Mouse (Mus musculus): ENCODE measurements around the gene Acads.

The Acads gene

DNA sequence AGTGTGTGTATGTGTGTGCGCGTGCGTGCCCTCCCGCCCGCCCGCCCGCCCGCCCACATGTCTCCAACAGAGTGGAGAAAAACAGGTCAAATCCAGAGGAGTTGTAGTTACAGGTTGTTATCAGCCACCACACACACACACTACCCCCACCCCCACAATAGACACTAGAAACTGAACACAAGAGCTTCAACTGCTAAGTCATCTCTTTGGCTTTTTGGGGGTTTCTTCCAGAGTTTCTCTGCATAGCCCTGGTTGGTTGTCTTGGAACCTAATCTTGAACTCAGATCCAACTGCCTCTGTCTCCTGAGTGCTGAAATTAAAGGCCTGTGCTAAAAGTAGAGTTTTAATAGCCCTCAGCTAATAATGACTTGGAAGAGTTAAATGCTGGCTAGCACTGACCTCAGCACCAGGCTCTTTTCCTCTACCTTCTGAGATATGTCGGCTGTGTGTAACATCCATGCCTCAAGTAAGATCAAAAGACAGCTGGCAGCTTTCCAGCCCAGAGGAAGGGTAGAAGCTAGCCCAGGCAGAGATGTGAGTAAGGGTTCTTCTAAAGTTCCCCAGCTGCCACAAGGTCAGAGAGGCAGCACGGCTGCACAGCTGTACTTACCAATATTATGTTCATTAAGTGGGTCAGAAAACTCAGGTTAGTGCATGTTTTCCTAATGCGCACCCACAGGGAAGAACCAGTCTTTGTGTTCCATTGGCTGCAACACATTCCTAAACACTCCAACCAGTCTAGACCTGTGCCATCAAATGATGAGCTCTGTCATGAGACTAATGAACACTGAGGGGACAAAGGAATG is 47.8 kb downstream of the Acads start:
- no peak for DNase-seq (ENCODE audit: low spot score)

DNA sequence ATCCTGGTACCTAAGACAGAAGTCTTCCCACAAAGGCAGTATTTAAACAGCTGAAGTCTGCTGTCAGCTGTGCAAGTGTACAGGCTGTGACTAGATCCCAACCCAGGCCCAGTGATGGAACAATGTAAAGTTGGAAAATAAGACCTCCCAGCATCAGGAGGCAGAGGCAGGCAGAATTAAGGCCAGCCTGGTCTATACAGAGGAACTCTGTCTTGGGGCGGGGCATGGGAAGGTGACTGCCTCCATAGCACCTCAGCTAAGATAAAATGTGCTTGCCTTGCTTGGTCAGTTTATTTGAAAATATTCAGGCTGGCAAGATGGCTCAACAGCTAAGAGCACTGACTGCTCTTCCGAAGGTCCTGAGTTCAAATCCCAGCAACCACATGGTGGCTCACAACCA is 48.7 kb downstream of the Acads start:
- no peak for DNase-seq (ENCODE audit: low spot score)

DNA sequence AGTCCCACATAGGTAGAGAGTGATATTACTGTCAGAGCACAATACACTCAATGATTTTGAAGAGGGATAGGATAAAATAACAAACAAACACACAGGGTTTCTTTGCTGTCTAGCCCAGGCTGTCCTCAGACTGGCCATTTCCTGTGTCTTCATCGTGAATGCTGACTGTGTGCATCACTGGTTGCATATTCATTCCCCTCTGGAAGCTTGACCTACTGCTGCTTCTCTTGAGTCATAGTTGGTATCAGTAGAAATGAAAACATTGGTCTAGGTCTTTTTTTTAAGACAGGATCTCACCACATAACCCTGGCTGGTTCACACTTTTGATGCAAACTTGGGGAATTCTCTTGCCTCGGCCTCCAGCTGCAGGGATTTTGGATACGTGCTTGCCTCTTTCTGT is 49.5 kb downstream of the Acads start:
- DNase-seq (ENCODE audit: low spot score), result no peak

- DNase-seq (ENCODE audit: low spot score), result no peak
These were observed 50.3 kb downstream of the Acads start for GRCm38 (mm10) chr5:115068671-115069421.

DNA sequence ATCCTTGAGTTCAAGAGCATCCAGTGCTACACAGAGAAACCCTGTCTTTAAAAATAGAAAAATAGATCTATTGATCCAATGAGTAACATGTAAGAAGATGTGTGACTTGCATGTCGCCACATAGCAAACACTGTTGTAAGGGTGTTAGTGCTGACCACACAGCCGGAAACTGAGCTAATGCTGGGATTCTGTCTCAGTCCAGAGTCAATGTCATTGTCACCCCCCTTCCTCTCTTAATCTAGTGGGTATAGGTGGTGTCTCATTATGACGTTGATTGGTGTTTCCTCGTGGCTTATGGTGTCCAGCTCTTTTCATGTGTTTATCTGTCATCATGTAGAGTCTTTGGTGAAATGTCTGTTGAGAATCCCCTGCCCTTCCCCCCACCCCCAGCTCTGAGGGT is 52.9 kb downstream of the Acads start:
- DNase-seq (ENCODE audit: low spot score), result no peak

DNA sequence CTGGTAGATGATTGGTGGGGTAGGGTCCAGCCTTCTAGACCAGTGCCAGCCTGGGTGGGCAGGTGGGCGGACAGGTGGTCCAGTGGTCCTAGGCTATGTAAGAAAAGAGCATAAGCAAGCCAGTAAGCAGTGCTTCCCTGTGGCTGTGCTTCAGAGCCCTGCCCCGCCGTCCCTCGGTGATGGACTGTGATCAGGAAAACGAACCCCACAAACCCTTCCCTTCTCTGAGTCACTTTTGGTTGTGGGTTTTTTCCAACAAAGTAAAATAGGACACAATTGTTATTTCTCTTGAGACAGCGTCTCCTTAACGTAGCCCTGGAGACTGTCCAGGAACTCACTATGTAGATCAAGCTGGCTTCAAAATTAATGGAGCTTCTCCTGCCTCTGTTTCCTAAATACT is 55.8 kb downstream of the Acads start:
- no peak for DNase-seq (ENCODE audit: low spot score)

DNA sequence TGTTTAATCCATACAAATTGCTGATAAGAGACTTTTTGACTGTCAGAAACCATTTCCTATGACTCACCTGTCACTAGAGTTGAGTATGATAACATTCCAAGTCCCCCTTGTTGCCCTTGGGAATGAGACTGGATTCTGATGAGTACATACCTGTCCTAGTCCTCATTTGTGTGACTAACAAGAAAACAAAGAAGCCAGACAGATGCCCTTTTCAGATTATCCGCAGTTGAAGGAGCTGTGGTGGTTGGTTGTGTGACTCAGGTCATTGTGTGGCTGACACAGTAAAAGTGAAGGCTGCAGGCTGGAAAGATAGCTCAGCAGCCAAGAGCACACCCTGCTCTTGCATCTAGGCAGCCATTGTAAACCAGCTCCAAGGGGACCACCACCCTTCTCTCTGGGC is 56.6 kb downstream of the Acads start:
- no peak for DNase-seq (ENCODE audit: low spot score)

DNA sequence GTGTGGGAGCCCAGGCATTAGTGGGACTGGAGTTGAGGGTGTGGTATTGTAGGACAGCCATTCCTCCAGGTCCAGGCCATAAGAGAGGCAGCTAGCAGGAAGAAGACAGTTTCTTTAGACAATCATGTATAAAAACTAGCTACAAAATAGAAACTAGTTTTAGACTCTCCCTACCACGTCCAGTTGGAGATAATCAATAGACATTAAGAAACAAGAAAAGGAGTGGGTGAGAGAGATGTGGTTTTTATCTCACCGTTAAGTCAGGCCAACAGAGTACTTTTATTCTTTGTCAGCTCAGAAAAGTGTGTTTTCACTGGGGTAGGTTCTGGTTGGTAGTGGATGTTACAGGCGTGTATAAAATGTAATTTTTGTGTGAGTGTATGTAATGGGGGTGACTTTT is 58.2 kb downstream of the Acads start:
- no peak for DNase-seq (ENCODE audit: low spot score)
